Mouse (Mus musculus) cerebellum, adult 8-10 months (tissue): Measurements from ENCODE around the gene Atp5g1.
"Not testable (repeated sequence)": the region's sequence is repeated elsewhere in the genome, so short reads cannot be mapped to it uniquely, and the experiment has no call there.

ENCODE experiments used
- DNase-seq: peaks from one replicate; pipeline ENCODE4 v3.0.0; 2022

Atp5g1 gene

GRCm38 (mm10) chr11:96075509-96076220 lies at the start of gene Atp5g1:
Gene Atp5g1 (minus strand): TSS chr11:96075670.
- peak; percentile 99 for DNase-seq

DNA sequence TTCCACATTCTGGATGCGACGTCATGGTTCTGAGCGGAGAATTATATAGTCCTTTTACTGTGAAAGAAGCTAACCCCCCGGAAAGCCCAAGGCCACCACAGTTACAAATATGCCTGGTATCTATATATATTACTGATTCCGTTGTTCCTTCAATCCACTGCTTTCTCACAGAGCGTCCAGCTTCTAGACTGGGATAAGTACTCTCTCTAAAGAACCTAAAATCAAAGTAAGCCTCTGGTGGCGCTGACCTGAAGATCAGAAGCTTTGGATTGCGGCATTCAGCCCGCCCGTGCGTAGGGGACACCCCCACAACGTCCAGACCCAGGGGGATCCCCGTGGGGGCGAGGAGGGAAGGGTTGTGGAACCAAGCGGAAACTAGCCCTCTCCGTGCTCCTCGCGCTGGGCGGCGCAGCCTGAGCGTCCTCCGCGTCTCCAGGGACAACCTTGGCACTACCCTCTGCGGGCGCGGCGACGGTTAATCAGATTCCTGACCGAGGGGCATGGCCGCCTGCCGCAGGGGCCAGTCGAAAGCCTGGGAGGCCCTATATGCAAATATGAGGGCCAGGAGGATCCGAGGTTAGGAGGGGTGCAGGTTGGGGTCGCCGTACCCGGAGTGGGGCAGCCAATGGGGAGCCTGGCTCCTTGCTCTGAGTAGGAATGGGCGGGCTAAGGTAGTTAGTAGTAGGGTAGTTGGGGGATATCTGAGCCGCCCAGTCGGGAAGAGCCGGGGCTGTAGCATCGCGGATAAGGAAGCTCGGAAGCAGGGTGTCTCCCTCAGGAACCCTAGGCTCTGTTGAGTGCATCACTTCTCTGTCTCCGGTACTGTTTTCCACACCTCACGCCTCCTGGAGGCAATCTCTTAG lies 48.8 kb upstream of the Atp5g1 start:
- DNase-seq, result no peak

- DNase-seq, result not testable (repeated sequence)
These were observed 47.3 kb upstream of the Atp5g1 start for GRCm38 (mm10) chr11:96122806-96123205.

DNA sequence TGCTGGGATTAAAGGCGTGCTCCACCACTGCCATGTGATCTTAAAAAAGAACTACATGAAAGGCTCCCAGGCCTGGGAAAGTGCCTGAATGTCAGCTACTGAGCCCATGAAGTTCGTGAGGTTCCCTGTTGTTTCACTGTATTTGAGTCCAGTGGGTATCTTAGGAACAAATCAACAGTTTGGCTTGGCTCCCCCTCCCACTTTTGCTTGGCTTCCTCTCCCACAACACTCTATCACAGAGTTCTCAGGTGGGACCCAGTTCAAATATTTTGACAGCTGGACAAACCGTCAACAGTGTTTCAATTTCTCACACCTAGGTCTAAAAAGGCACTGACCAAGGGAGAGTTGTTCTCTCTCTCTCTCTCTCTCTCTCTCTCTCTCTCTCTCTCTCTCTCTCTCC lies 43.9 kb upstream of the Atp5g1 start:
- DNase-seq, result no peak

DNA sequence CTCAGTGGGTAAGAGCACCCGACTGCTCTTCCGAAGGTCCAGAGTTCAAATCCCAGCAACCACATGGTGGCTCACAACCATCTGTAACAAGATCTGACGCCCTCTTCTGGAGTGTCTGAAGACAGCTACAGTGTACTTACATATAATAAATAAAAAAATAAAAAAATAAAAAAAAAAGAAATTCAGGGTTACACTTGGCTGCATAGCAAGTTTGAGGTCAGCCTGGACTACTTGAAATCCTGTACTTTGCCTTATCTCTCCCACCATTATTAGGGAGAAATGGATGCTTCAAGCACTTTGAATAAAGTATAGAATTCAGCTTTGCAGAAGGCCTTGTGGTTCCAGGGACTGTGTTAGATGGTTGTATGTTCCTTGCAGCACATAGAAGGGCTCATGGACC lies 41.5 kb upstream of the Atp5g1 start:
- DNase-seq, result not testable (repeated sequence)

DNA sequence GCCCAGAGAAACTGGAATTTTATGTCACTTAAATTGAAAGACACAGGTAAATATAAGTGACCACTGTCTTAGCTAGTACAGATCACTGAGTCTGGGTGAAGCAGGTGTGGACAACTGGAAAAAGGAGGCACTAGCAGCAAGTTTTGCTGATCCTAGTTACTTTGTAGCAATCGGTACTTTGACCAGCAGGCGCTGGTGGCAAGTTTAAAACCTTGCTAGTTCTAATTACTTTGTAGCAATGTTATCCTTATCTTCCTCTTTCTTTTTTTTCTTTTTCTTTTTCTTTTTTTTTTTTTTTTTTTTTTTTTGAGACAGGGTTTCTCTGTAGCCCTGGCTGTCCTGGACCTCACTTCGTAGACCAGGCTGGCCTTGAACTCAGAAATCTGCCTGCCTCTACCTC lies 40.6 kb upstream of the Atp5g1 start:
- no peak for DNase-seq

- DNase-seq, result no peak
These were observed 39.9 kb upstream of the Atp5g1 start for GRCm38 (mm10) chr11:96115416-96115815.

- DNase-seq, result no peak
These were observed 38.6 kb upstream of the Atp5g1 start for GRCm38 (mm10) chr11:96114077-96114476.

DNA sequence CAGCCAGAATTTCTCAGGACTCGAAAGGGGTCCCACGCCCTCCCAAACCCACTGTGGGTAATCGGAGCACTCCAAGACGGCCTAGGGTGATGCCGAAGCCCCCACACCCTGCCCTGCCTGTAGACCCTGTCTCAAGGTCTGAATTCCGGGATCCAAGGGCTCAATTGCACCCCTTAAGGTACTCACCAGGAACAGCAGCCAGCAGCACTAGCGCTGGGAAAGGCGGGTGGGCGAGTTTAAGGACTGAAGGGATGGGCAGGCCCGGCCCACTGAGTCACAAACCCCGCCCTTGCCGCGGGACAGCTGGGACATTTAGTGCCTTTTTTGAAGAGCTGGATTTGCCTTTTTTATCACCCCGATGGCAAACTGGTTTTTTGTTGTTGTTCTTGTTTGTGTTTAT lies 36.3 kb upstream of the Atp5g1 start, which contains the start of gene Calcoco2:
TSS of gene Calcoco2 (minus strand) at position 214 of the 400 bp plus-strand sequence.
- no peak for DNase-seq

GRCm38 (mm10) chr11:96110950-96111349 lies 35.5 kb upstream of the Atp5g1 start:
- DNase-seq, result not testable (repeated sequence)

- DNase-seq, result no peak
These were observed 32.9 kb upstream of the Atp5g1 start for GRCm38 (mm10) chr11:96108376-96108775.

DNA sequence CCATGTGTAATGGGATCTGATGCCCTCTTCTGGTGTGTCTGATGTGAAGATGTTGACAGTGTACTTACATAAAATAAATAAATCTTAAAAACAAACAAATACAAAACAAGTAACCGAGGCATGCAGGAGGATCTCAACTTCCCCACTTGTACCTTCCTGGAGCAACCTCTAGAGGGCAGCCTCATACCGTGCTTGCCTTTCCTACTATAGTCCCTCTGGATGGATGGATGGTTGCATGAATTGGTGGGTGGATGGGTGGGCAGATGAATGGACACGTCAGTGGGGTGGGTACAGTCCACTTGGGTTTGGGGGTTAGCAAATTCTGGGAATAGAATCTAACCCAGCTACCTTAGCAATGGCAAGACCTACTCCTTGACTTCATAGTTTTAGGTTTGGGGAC lies 17.9 kb upstream of the Atp5g1 start:
- DNase-seq, result no peak

DNA sequence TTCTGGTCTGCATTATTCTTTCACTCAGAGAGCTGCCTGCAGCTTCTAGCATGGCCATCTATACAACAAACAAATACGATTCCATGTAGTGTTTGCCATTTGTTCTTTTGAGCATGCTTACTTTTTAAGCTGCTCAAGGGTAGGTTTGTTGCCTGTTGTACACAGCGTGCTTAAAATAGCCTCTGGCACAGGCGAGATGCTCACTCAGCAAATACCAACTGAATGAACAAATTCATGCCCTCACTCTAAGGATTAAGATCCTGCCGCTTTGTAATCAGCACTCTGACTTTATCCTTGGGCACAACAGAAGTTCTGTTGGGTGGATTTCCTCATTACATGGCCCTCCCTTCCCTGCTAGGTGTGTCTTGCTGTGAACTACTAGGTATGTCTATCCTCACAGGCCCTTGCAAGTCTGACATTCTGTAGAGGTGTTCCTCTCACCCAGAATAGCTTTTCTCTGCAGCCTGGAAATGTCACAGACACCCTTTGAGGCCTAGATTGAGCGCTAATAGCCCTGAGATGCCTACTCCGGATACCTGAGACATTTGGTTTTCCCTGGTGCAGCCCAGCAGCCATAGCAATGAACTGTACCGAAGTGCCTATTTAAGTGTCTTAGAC lies 17.3 kb upstream of the Atp5g1 start:
- no peak for DNase-seq

GRCm38 (mm10) chr11:96091073-96091472 lies 15.6 kb upstream of the Atp5g1 start:
- DNase-seq, result no peak

GRCm38 (mm10) chr11:96087981-96088380 lies 12.5 kb upstream of the Atp5g1 start:
- no peak for DNase-seq

GRCm38 (mm10) chr11:96082682-96083081 lies 7.2 kb upstream of the Atp5g1 start:
- DNase-seq, result no peak

DNA sequence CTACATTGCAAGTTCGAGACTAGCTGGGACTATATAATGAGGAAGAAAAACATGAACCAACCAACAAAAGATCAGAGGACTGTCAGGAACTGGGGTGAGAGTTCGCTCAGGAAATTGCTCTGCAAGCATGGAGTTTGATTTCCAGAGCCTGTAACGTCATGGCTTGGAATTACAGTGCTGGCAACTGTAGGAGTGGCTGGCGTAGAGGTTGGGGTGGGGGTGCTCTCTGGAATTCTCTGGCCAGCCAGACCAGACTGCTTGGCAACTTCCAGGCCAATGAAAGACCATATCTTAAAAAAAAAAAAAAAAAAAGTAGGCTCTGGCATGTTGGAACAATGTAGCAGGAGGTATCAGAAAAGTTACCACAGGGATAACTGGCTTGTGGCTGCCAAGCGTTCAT lies 5.3 kb upstream of the Atp5g1 start:
- DNase-seq, result no peak

DNA sequence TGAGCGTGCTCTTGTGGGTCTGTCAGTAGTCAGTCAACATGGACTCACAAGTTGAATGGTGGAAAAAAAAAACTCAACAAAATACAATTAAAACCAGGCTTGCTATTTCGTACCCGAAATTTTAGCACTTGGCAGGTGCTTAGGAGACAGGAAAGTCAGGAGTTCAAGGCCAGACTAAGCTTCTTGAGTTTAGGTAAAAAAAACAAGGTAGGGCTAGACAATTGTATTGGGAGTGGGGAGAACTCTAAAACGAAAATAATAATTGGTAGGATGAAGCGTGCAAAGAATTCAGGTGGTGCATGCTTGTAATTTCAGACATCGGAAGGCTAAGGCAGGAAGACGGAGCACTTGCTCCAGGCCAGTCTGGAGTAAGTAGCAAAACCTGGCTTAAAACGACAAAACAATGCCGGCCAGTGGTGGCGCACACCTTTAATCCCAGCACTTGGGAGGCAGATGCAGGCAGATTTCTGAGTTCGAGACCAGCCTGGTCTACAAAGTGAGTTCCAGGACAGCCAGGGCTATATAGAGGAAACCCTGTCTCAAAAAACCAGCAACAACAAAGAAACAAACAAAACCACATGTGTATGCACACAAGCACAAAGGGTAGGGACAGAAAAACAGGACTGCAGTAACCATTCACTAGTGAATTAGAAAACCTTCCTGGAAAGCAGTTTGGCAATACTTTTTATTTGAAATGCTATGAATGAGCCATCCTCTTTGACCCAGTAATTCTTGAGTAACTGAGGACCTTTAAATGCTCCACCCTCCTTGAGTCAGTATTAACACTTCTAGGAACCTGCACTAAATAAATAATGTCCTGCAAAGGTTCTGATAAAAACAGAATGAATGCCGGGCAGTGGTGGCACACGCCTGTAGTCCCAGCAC lies 993 bp upstream of the Atp5g1 start:
- DNase-seq, result no peak

GRCm38 (mm10) chr11:96075177-96075508 lies 327 bp downstream of the Atp5g1 start:
- DNase-seq, result no peak

DNA sequence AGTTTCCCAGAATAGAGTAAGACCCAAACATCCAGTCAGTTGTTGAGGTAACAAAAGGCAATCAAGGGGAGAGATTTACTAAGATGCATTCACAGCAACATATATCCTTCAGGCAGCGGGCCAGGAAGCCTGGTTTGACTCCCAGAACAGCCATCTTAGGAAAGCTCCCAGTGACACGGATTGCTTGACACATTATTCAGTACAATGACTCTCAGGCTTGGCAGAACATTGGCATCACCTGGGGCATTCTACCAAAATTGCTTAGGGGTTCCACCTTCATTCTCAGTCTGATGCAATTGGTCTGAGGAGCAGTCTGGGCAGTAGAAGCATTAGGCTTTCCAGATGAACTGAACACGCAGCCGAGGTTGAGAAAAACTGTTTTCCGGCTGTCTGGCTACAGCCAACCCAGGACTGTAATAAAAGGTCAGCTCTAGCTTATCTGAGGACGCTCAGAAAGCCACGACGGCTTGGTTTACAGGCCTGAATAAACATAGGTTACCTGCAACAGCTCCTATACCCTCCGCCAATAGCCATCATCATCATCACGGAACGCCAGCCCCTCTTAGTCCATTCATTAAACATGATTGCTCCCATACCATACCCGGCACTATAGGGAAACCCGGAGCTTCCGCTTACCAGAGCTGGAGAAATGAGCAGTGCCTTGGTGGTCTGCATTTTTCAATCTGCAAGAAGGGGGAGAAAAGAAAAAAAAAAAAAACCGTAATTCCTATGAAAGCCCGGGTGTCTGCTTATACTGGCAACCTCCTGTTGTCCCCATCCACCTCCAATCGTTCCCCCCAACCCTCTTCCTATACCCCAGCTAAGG lies 906 bp downstream of the Atp5g1 start:
- peak; percentile 39 for DNase-seq

DNA sequence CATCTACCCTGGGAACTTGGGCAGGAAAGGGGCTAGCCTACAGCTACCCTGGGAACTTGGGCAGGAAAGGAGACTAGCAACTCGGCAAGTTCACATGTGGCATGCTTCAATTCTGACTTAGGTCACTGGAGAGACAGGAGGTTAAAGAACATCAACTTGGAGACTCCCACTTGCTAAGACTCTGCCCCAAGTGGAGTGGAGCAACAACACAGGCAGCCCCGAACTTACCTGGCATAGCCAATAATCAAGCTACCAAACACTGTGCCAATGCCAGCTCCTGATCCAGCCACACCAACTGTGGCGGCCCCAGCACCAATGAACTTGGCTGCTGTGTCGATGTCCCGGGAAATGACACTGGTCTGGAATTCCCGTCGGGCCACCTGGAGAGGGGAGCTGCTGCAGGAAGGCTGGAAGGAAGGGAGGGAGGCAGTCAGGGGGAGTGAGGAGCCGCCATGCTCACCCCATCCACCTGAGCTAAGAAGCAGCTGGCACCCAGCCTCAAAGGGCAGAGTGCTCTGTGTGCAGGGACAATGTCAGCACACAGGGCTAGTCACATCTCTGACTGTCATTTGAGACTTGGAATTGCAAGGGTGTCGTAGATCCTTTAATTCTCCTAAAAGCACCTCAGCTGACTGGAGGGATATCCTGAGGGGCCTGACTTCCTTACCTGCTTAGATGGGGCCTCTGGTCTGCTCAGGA lies 2.0 kb downstream of the Atp5g1 start:
- DNase-seq, result no peak
